Mouse (Mus musculus) hindbrain, embryonic 14.5 days (tissue): ENCODE data around the gene Nfyb. TPM values are rescaled to one million over a fixed set of nuclear protein-coding genes. Genes with fewer than 3 reads are reported as not detected.

Source experiments
- ATAC-seq: fragments of 200-750 bp; cut with Nextera tagmentation; 2 replicates; pipeline ENCODE4 v1.8.0; 2017; ENCODE audit warnings: moderate number of reproducible peaks, mild to moderate bottlenecking, moderate TSS enrichment, moderate library complexity; ENCODE audit not compliant: low FRiP score
- DNase-seq: peaks from one replicate; pipeline ENCODE4 v3.0.0-alpha.2; 2015; ENCODE audit warnings: low spot score
- H3K27ac ChIP-seq: fragments of 300-500 bp; sonication (generic); 2 replicates; pipeline ENCODE4 v1.5.1; 2014; ENCODE audit warnings: mild to moderate bottlenecking, moderate library complexity
- H3K27me3 ChIP-seq: fragments of 300-500 bp; sonication (generic); 2 replicates; pipeline ENCODE4 v1.6.1; 2014; ENCODE audit warnings: mild to moderate bottlenecking, low read length, mixed read lengths; ENCODE audit not compliant: control insufficient read depth, insufficient read depth
- H3K36me3 ChIP-seq: fragments of 300-500 bp; sonication (generic); replicated peaks from 2 replicates; pipeline ENCODE4 v1.6.1; 2014; ENCODE audit not compliant: control insufficient read depth, insufficient read depth
- H3K4me1 ChIP-seq: fragments of 300-500 bp; sonication (generic); replicated peaks from 2 replicates; pipeline ENCODE4 v1.6.1; 2014; ENCODE audit warnings: antibody characterized with exemption, low read length, mixed read lengths; ENCODE audit not compliant: control insufficient read depth, insufficient read depth
- H3K4me2 ChIP-seq: fragments of 300-500 bp; sonication (generic); replicated peaks from 2 replicates; pipeline ENCODE4 v1.6.1; 2014; ENCODE audit warnings: mild to moderate bottlenecking, moderate library complexity
- H3K4me3 ChIP-seq: fragments of 300-500 bp; sonication (generic); replicated peaks from 2 replicates; pipeline ENCODE4 v1.5.1; 2014; ENCODE audit warnings: mild to moderate bottlenecking, low read length
- H3K9ac ChIP-seq: fragments of 300-500 bp; sonication (generic); 2 replicates; pipeline ENCODE4 v1.6.1; 2014
- H3K9me3 ChIP-seq: fragments of 300-500 bp; sonication (generic); 2 replicates; pipeline ENCODE4 v1.6.1; 2016; ENCODE audit warnings: low read length; ENCODE audit not compliant: control insufficient read depth
- WGBS: fragments of 180-500 bp; shearing (Covaris S2); extraction: QIAGEN DNeasy Blood & Tissue Kit; methylation state at CpG from one replicate; pipeline ENCODE4 v1.1.7; 2014; 5-methylcytosine and 5-hydroxymethylcytosine counted together
- polyA plus RNA-seq: library from polyadenylated mRNA; unstranded; fragments of >200 nt; fragmentation: Nextera tagmentation; extraction: Ambion mirVana; gene quantifications from 2 replicates; pipeline ENCODE4 v1.2.1, GENCODE M21; 2014

Gene Nfyb
- polyA plus RNA-seq, 1 experiment from 2014 or later, result 36.4 TPM

DNA sequence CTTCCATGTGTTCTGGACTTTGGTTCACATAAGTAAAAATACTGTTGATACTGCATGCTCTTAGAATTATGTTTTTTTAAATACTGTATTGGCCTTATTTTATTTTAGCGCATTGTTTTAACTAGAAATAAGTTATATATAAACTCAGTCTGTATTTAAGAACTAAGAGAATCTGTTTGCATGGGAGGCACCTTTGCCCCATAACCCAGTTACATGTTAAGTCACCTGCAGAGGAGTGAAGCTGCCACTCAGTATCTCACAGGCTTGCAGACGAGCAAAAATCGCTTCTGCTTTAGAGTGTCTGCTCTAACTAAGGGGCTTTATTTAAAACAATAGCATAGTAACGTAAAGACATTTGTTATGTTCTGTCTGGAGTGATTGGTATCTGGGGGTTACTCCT is 22.1 kb downstream of the Nfyb start:
- DNase-seq (no peak), ATAC-seq (no peak)
- Histone ChIP-seq H3K4me2 (no peak overlapping the region), H3K4me1 (no peaks in the 10 kb centered on the region), H3K27me3 (no peaks in the 10 kb centered on the region), H3K4me3 (no peak overlapping the region), H3K9ac (no peak overlapping the region), H3K27ac (no peak overlapping the region), H3K36me3 (peaks cover 71% of the 10 kb centered on the region), H3K9me3 (no peaks in the 10 kb centered on the region)
- 89% methylated on average over 4 of the region's 4 CpGs for WGBS

- DNase-seq (no peak), ATAC-seq (no peak)
- Histone ChIP-seq H3K4me3 (no peak overlapping the region), H3K27me3 (no peaks in the 10 kb centered on the region), H3K36me3 (peaks cover 66% of the 10 kb centered on the region), H3K4me2 (no peak overlapping the region), H3K4me1 (no peaks in the 10 kb centered on the region), H3K27ac (no peak overlapping the region), H3K9ac (no peak overlapping the region), H3K9me3 (no peaks in the 10 kb centered on the region)
- WGBS, result 65% methylated on average over 8 of the region's 8 CpGs
These were observed 22.6 kb downstream of the Nfyb start for GRCm38 (mm10) chr10:82741354-82741753.

GRCm38 (mm10) chr10:82699296-82699941 is 64.5 kb downstream of the Nfyb start:
- H3K36me3 ChIP-seq, result peaks cover 20% of the 10 kb centered on the region

DNA sequence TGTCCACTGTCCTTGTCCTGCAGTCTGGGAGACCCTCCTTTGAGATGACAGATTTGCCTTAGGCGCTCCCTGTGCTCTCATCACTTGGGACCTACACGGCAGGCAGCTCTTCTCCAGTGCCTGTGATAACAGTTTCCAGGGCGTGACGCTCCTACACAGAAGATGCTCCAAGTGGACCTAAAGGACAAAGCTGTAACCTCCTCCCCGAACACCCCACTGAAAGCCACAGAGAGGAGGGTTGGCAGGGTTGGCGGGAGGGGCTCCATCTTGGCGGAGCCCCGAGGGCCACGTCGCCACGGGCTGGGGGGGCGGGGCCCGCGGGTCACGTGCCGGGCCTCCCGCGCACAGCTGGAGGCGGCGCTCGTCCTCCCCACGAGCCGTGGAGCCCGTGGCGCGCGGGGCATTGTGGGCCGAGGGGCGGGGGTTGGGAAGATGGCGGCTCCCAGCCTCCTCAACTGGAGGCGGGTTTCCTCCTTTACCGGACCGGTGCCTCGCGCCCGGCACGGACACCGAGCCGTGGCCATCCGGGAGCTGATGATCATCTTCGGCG is 65.2 kb downstream of the Nfyb start:
- Histone ChIP-seq H3K9ac (peak overlapping the region; percentile 86), H3K36me3 (peaks cover 15% of the 10 kb centered on the region), H3K9me3 (no peaks in the 10 kb centered on the region), H3K4me3 (peak overlapping the region; percentile 83), H3K4me1 (peaks cover 15% of the 10 kb centered on the region), H3K27ac (peak overlapping the region; percentile 79), H3K4me2 (peak overlapping the region; percentile 83), H3K27me3 (no peaks in the 10 kb centered on the region)
- DNase-seq, result peak; percentile 89
- peak; percentile 96 for ATAC-seq
- WGBS, result under 1% methylated on average over 38 of the region's 42 CpGs

More at GRCm38 (mm10) chr10:82699296-82699941, 64.5 kb downstream of the Nfyb start:
- Histone ChIP-seq H3K4me1 (peaks cover 15% of the 10 kb centered on the region), H3K4me3 (peak overlapping the region; percentile 83), H3K9me3 (no peaks in the 10 kb centered on the region), H3K27me3 (no peaks in the 10 kb centered on the region), H3K9ac (peak overlapping the region; percentile 86), H3K27ac (peak overlapping the region; percentile 79), H3K4me2 (peak overlapping the region; percentile 83)
- peak; percentile 31 for DNase-seq
- peak; percentile 83 for ATAC-seq
- under 1% methylated on average over 56 of the region's 59 CpGs for WGBS

Other genes with a start within 250 kb of the Nfyb start
- gene 1190007I07Rik, start 140.9 kb downstream of the Nfyb start, polyA plus RNA-seq, result 38.2 and 41.0 TPM in 2 replicates
- 157 and 165 TPM in 2 replicates for gene Tdg, start 134.3 kb downstream of the Nfyb start, polyA plus RNA-seq
- gene Glt8d2, start 73.5 kb downstream of the Nfyb start, polyA plus RNA-seq, result 1.4 and 1.7 TPM in 2 replicates
- 37.9 and 39.8 TPM in 2 replicates for gene Hcfc2, start 68.0 kb downstream of the Nfyb start, polyA plus RNA-seq
- 124 and 126 TPM in 2 replicates for gene Txnrd1, start 69.8 kb upstream of the Nfyb start, polyA plus RNA-seq
- gene Eid3, start 102.5 kb upstream of the Nfyb start, polyA plus RNA-seq, result 0.88 TPM in 1 of 2 replicates, not detected in the other
- 5.0 and 5.4 TPM in 2 replicates for gene Chst11, start 221.4 kb upstream of the Nfyb start, polyA plus RNA-seq